Mouse (Mus musculus): ENCODE results near the gene Cabp1. TPM values are rescaled to one million over a fixed set of nuclear protein-coding genes. Genes with fewer than 3 reads are reported as not detected.
"Not testable (repeated sequence)": the region's sequence is repeated elsewhere in the genome, so short reads cannot be mapped to it uniquely, and the experiment has no call there.

The Cabp1 gene
- total RNA-seq, 2 experiments from 2014 or later = not detected

- no peak for ATAC-seq (replicated peaks; ENCODE audit: low FRiP score, low TSS enrichment, poor library complexity, severe bottlenecking)
These were observed 37.1 kb downstream of the Cabp1 start for GRCm38 (mm10) chr5:115156933-115157589.

- no peak for ATAC-seq (replicated peaks; ENCODE audit: low FRiP score, low TSS enrichment, poor library complexity, severe bottlenecking)
These were observed 37.8 kb downstream of the Cabp1 start for GRCm38 (mm10) chr5:115156401-115156800.

- no peak; the same call in 1 of the 2 replicates for ATAC-seq (replicated peaks; ENCODE audit: low FRiP score, low TSS enrichment, poor library complexity, severe bottlenecking)
These were observed 38.4 kb downstream of the Cabp1 start for GRCm38 (mm10) chr5:115155831-115156230.

- no peak for ATAC-seq (replicated peaks; ENCODE audit: low FRiP score, low TSS enrichment, poor library complexity, severe bottlenecking)
These were observed 39.0 kb downstream of the Cabp1 start for GRCm38 (mm10) chr5:115155156-115155631.

GRCm38 (mm10) chr5:115152132-115152956 lies 41.8 kb downstream of the Cabp1 start:
- no peak for ATAC-seq (replicated peaks; ENCODE audit: low FRiP score, low TSS enrichment, poor library complexity, severe bottlenecking)

- no peak for ATAC-seq (replicated peaks; ENCODE audit: low FRiP score, low TSS enrichment, poor library complexity, severe bottlenecking)
These were observed 42.7 kb downstream of the Cabp1 start for GRCm38 (mm10) chr5:115151457-115151856.

GRCm38 (mm10) chr5:115150991-115151390 lies 43.2 kb downstream of the Cabp1 start:
- ATAC-seq (replicated peaks; ENCODE audit: low FRiP score, low TSS enrichment, poor library complexity, severe bottlenecking) = no peak

GRCm38 (mm10) chr5:115149675-115150459 lies 44.3 kb downstream of the Cabp1 start:
- no peak for ATAC-seq (replicated peaks; ENCODE audit: low FRiP score, low TSS enrichment, poor library complexity, severe bottlenecking)

GRCm38 (mm10) chr5:115148872-115149271 lies 45.3 kb downstream of the Cabp1 start:
- ATAC-seq (replicated peaks; ENCODE audit: low FRiP score, low TSS enrichment, poor library complexity, severe bottlenecking) = not testable (repeated sequence)

- ATAC-seq (replicated peaks; ENCODE audit: low FRiP score, low TSS enrichment, poor library complexity, severe bottlenecking) = no peak
These were observed 45.8 kb downstream of the Cabp1 start for GRCm38 (mm10) chr5:115148378-115148777.

GRCm38 (mm10) chr5:115147388-115147787 lies 46.8 kb downstream of the Cabp1 start:
- ATAC-seq (replicated peaks; ENCODE audit: low FRiP score, low TSS enrichment, poor library complexity, severe bottlenecking) = no peak

GRCm38 (mm10) chr5:115146747-115147130 lies 47.4 kb downstream of the Cabp1 start:
- ATAC-seq (replicated peaks; ENCODE audit: low FRiP score, low TSS enrichment, poor library complexity, severe bottlenecking) = no peak

- no peak for ATAC-seq (replicated peaks; ENCODE audit: low FRiP score, low TSS enrichment, poor library complexity, severe bottlenecking)
These were observed 48.0 kb downstream of the Cabp1 start for GRCm38 (mm10) chr5:115145976-115146746.

- no peak for ATAC-seq (replicated peaks; ENCODE audit: low FRiP score, low TSS enrichment, poor library complexity, severe bottlenecking)
These were observed 48.8 kb downstream of the Cabp1 start for GRCm38 (mm10) chr5:115145253-115145968.

GRCm38 (mm10) chr5:115144471-115144870 lies 49.7 kb downstream of the Cabp1 start:
- ATAC-seq (replicated peaks; ENCODE audit: low FRiP score, low TSS enrichment, poor library complexity, severe bottlenecking) = no peak

GRCm38 (mm10) chr5:115143552-115143951 lies 50.6 kb downstream of the Cabp1 start:
- no peak for ATAC-seq (replicated peaks; ENCODE audit: low FRiP score, low TSS enrichment, poor library complexity, severe bottlenecking)

- no peak for ATAC-seq (replicated peaks; ENCODE audit: low FRiP score, low TSS enrichment, poor library complexity, severe bottlenecking)
These were observed 51.9 kb downstream of the Cabp1 start for GRCm38 (mm10) chr5:115142166-115142697.

GRCm38 (mm10) chr5:115140726-115141125 lies 53.5 kb downstream of the Cabp1 start:
- no peak for ATAC-seq (replicated peaks; ENCODE audit: low FRiP score, low TSS enrichment, poor library complexity, severe bottlenecking)

All from megakaryocyte-erythroid progenitor cell, adult 5-6 weeks (primary cell).